Mouse (Mus musculus): Measurements from ENCODE around the gene Rnf217. TPM values are rescaled to one million over a fixed set of nuclear protein-coding genes. Genes with fewer than 3 reads are reported as not detected.

The Rnf217 gene
- total and polyA plus RNA-seq, 3 experiments: 1.1 to 4.0 (median 3.7) TPM

DNA sequence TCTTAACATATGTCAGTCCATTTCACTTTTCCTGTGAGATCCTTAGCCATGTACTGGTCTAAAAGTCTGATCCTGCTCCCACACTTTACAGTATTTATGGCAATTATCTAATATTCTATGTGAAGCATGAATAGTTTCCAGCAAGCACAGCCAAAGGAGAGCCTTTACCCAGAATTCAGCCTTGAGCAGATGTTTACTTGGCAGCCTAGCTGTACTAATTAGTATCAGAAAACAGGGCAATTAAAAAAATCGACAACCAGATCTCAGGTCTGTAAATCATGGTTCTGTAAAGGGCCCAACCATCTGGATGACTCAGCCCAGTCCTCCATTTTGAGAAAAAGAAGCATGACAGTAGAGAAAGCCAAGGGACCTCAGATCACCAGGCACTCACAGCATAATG is 57.6 kb downstream of the Rnf217 start:
- intact Hi-C loops (cut with DNase I): no loop called here
- no peak for TF ChIP-seq CTCF (IDR thresholded peaks at IDR 0.05)
- TF ChIP-seq EP300 (IDR thresholded peaks at IDR 0.05; ENCODE audit: insufficient read depth, low read depth, low read length): no peak
- no peak for TF ChIP-seq POLR2A (IDR thresholded peaks at IDR 0.05; ENCODE audit: insufficient read depth, low read depth, low read length)
- H3K27ac ChIP-seq: no peak overlapping the region
- H3K27me3 ChIP-seq (ENCODE audit: control insufficient read depth, insufficient read depth, low read length): no peaks in the 10 kb centered on the region
- no peak for DNase-seq
- no peak overlapping the region for H3K9ac ChIP-seq (ENCODE audit: low read depth, low read length)
- no peak overlapping the region for H3K4me3 ChIP-seq
- no peaks in the 10 kb centered on the region for H3K36me3 ChIP-seq (ENCODE audit: control insufficient read depth, insufficient read depth, low read length)
- H3K79me2 ChIP-seq (replicated peaks; ENCODE audit: control insufficient read depth, insufficient read depth, low read length): no peaks in the 10 kb centered on the region; the same call in 1 of the 2 replicates
- WGBS: 81% methylated on average over 1 of the region's 1 CpGs
- H3K4me1 ChIP-seq (ENCODE audit: control insufficient read depth, insufficient read depth, low read length): peaks cover 2% of the 10 kb centered on the region

DNA sequence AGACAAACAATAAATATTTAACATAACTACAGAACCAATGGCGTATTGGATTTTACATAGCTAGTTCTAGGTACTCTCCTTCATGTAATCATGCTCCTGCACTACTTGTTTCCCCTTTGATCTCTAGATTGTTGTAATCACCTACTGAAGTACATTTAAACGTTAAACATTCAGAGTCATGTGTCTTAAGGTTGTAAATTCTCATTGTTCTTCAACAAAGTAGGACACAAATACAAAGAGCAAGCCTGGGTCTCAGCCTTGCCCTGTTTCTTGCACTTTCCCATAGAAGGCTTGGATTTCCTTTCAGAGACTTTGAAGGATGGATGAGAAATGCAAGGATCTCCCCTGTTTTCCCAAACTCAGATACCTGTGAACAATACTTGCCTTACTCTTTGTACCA is 61.8 kb downstream of the Rnf217 start:
- Histone ChIP-seq H3K4me1 (ENCODE audit: control insufficient read depth, insufficient read depth, low read length) (peaks cover 2% of the 10 kb centered on the region), H3K4me3 (no peak overlapping the region), H3K36me3 (ENCODE audit: control insufficient read depth, insufficient read depth, low read length) (no peaks in the 10 kb centered on the region), H3K79me2 (replicated peaks; ENCODE audit: control insufficient read depth, insufficient read depth, low read length) (no peaks in the 10 kb centered on the region; the same call in 1 of the 2 replicates), H3K9ac (ENCODE audit: low read depth, low read length) (no peak overlapping the region), H3K27ac (no peak overlapping the region), H3K27me3 (ENCODE audit: control insufficient read depth, insufficient read depth, low read length) (no peaks in the 10 kb centered on the region)
- intact Hi-C loops (cut with DNase I): loop anchor here (5.0 kb wide), 1 partner anchor 60 kb away; the partner anchor contains the start of gene Rnf217
- TF ChIP-seq CTCF (IDR thresholded peaks at IDR 0.05): no peak
- no peak for TF ChIP-seq POLR2A (IDR thresholded peaks at IDR 0.05; ENCODE audit: insufficient read depth, low read depth, low read length)
- no peak for TF ChIP-seq EP300 (IDR thresholded peaks at IDR 0.05; ENCODE audit: insufficient read depth, low read depth, low read length)
- 68% methylated on average over 2 of the region's 2 CpGs for whole genome bisulfite sequencing
- DNase-seq: no peak

DNA sequence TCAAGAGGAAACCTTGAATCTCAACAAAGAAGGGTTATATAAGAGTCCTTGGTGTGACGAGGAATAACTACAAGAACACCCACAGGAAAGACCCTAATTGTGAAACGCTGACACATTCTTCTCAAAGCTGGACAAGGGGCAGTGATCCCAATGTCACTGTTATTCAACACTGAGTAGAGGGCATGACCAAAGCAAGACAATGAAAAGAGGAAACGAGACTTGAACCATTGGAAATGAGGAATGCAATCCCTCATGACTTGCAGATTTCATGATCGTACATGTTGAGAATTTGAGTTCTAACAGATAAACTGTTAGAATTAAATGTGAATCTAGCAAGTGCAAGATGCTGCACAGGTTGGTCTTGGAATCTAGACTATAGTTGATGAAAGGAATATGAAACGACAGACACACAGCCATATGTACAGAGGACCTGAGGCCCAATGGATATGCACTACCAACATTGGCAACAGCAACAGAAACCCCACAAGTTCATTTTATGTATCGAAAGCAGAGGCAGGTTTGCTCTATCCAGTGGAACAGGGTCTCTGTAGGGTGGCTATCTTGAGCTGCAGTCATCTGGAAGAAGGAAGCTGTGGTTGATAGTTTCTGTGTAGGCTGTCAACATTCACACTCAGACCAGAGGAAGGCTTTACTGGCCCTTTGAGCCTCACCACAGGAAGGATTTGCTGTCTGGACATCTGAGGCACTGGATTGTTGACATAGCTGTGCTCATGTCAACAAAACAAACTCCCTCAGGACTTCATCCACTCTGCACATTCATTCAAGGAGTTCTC is 64.6 kb downstream of the Rnf217 start:
- Histone ChIP-seq H3K27ac (no peak overlapping the region), H3K9ac (ENCODE audit: low read depth, low read length) (no peak overlapping the region), H3K36me3 (ENCODE audit: control insufficient read depth, insufficient read depth, low read length) (no peaks in the 10 kb centered on the region), H3K4me1 (ENCODE audit: control insufficient read depth, insufficient read depth, low read length) (peaks cover 2% of the 10 kb centered on the region), H3K27me3 (ENCODE audit: control insufficient read depth, insufficient read depth, low read length) (no peaks in the 10 kb centered on the region), H3K79me2 (replicated peaks; ENCODE audit: control insufficient read depth, insufficient read depth, low read length) (no peaks in the 10 kb centered on the region; the same call in 1 of the 2 replicates), H3K4me3 (no peak overlapping the region)
- intact Hi-C loops (cut with DNase I): no loop called here
- DNase-seq: no peak
- TF ChIP-seq CTCF (IDR thresholded peaks at IDR 0.05) (no peak), POLR2A (IDR thresholded peaks at IDR 0.05; ENCODE audit: insufficient read depth, low read depth, low read length) (no peak), EP300 (IDR thresholded peaks at IDR 0.05; ENCODE audit: insufficient read depth, low read depth, low read length) (no peak)
- 84% methylated on average over 6 of the region's 6 CpGs for WGBS

DNA sequence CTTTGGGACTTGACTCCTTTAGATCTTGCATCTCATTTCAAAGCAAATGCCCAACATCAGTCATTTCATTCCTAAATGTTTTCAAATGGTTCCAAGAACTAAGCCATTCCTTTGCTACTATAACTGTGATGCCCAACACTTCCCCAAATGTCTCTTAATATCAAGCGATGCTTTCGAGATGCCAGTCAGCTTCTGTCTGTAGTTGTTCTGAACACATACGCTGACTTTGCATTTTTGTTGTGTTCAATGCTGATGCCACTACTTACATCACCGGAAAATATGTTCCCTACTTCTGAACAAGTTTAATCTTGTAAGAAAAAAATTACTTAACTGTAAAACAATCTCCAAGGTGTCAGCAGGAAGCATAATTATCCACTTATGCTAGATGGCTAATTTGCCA is 68.5 kb downstream of the Rnf217 start:
- Histone ChIP-seq H3K9ac (ENCODE audit: low read depth, low read length) (no peak overlapping the region), H3K4me1 (ENCODE audit: control insufficient read depth, insufficient read depth, low read length) (no peaks in the 10 kb centered on the region; the same call in none of the 2 replicates), H3K4me3 (no peak overlapping the region), H3K27me3 (ENCODE audit: control insufficient read depth, insufficient read depth, low read length) (no peaks in the 10 kb centered on the region), H3K27ac (no peak overlapping the region), H3K79me2 (replicated peaks; ENCODE audit: control insufficient read depth, insufficient read depth, low read length) (no peaks in the 10 kb centered on the region; the same call in 1 of the 2 replicates), H3K36me3 (ENCODE audit: control insufficient read depth, insufficient read depth, low read length) (no peaks in the 10 kb centered on the region)
- TF ChIP-seq CTCF (IDR thresholded peaks at IDR 0.05): no peak
- TF ChIP-seq POLR2A (IDR thresholded peaks at IDR 0.05; ENCODE audit: insufficient read depth, low read depth, low read length): no peak
- no peak for TF ChIP-seq EP300 (IDR thresholded peaks at IDR 0.05; ENCODE audit: insufficient read depth, low read depth, low read length)
- intact Hi-C loops (cut with DNase I): no loop called here
- 96% methylated on average over 4 of the region's 4 CpGs for WGBS
- no peak for DNase-seq

DNA sequence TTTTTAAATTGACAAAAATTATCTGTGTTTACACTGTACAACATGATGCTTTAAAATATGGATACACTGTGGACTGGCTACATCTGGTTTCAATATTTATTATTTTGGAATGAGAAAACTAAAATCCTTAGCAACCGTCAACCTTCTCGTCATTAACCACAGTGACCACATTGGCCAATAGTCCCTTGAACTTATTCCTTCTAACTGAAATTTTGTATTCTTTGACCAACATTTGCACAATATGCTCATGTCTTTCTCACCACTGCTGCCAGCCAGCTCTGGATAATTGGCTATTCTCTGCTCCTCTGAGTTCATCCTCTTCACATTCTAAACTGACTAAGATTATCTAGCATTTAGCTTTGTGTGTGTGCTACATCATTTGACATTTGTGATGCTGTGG is 69.6 kb downstream of the Rnf217 start:
- no peak for DNase-seq
- no peak for TF ChIP-seq EP300 (IDR thresholded peaks at IDR 0.05; ENCODE audit: insufficient read depth, low read depth, low read length)
- Histone ChIP-seq H3K4me3 (no peak overlapping the region), H3K27ac (no peak overlapping the region), H3K79me2 (replicated peaks; ENCODE audit: control insufficient read depth, insufficient read depth, low read length) (no peaks in the 10 kb centered on the region; the same call in 1 of the 2 replicates), H3K27me3 (ENCODE audit: control insufficient read depth, insufficient read depth, low read length) (no peaks in the 10 kb centered on the region), H3K36me3 (ENCODE audit: control insufficient read depth, insufficient read depth, low read length) (no peaks in the 10 kb centered on the region), H3K4me1 (ENCODE audit: control insufficient read depth, insufficient read depth, low read length) (no peaks in the 10 kb centered on the region), H3K9ac (ENCODE audit: low read depth, low read length) (no peak overlapping the region)
- intact Hi-C loops (cut with DNase I): no loop called here
- 84% methylated on average over 2 of the region's 2 CpGs for WGBS

DNA sequence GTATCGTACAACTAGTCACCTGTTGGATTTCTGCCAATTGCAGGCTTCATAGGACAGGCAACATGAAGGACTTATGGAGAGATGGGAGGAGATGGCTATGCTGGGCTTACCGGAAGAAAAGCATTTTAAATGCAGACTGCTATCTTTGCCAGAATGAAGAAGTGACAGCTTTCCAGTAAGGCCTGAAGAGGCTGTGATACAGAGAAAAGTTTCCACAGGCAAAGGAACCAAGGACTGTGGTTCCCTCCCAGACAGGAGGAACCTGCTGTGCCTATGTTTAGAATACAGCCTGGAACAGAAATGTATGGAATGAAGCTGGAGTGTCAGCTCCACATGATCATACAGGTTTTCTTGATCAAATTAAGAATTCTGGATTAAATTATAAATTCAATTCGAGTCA is 70.3 kb downstream of the Rnf217 start:
- Histone ChIP-seq H3K9ac (ENCODE audit: low read depth, low read length) (no peak overlapping the region), H3K27me3 (ENCODE audit: control insufficient read depth, insufficient read depth, low read length) (no peaks in the 10 kb centered on the region), H3K79me2 (replicated peaks; ENCODE audit: control insufficient read depth, insufficient read depth, low read length) (no peaks in the 10 kb centered on the region; the same call in 1 of the 2 replicates), H3K4me3 (no peak overlapping the region), H3K36me3 (ENCODE audit: control insufficient read depth, insufficient read depth, low read length) (no peaks in the 10 kb centered on the region), H3K27ac (no peak overlapping the region), H3K4me1 (ENCODE audit: control insufficient read depth, insufficient read depth, low read length) (no peaks in the 10 kb centered on the region)
- 71% methylated on average over 3 of the region's 3 CpGs for WGBS
- no peak for DNase-seq
- intact Hi-C loops (cut with DNase I): no loop called here
- TF ChIP-seq CTCF (IDR thresholded peaks at IDR 0.05) (no peak), POLR2A (IDR thresholded peaks at IDR 0.05; ENCODE audit: insufficient read depth, low read depth, low read length) (no peak), EP300 (IDR thresholded peaks at IDR 0.05; ENCODE audit: insufficient read depth, low read depth, low read length) (no peak)

Measured in heart, adult 2 months (tissue).